Mouse (Mus musculus) megakaryocyte, embryonic 14.5 days (primary cell): ENCODE results near the gene Pnmt. TPM values are rescaled to one million over a fixed set of nuclear protein-coding genes. Genes with fewer than 3 reads are reported as not detected.
"Not testable (repeated sequence)": the region's sequence is repeated elsewhere in the genome, so short reads cannot be mapped to it uniquely, and the experiment has no call there.

Experiments used
- H3K27me3 ChIP-seq: replicated peaks from 2 replicates; pipeline ENCODE3; 2012; ENCODE audit warnings: inconsistent platforms
- H3K36me3 ChIP-seq: replicated peaks from 2 replicates; pipeline ENCODE3; 2012; ENCODE audit warnings: low read length, inconsistent platforms, mixed read lengths
- H3K4me1 ChIP-seq: 2 replicates; pipeline ENCODE4 v1.6.1; 2012; ENCODE audit warnings: inconsistent platforms
- H3K4me3 ChIP-seq: replicated peaks from 2 replicates; pipeline ENCODE3; 2012; ENCODE audit warnings: moderate library complexity, mild to moderate bottlenecking, inconsistent platforms
- H3K9me3 ChIP-seq: 2 replicates; pipeline ENCODE4 v1.6.1; 2012; ENCODE audit warnings: inconsistent platforms
- FLI1 ChIP-seq: IDR thresholded peaks from 2 replicates; pipeline ENCODE4 v1.6.1; 2012; ENCODE audit warnings: low read length, inconsistent platforms, mixed read lengths
- GATA1 ChIP-seq: IDR thresholded peaks from 3 replicates; pipeline ENCODE4 v1.6.1; 2012; ENCODE audit warnings: mixed read lengths, low read length, inconsistent platforms, borderline replicate concordance
- polyA plus RNA-seq: library from polyadenylated mRNA; stranded (reverse); fragments of >175 nt; gene quantifications from 2 replicates; pipeline ENCODE4 v1.2.3, GENCODE M21; 2012; ENCODE audit warnings: low replicate concordance; ENCODE audit not compliant: insufficient read depth

Pnmt gene
- polyA plus RNA-seq, 1 experiment = not detected

GRCm38 (mm10) chr11:98370588-98370987 lies 15.7 kb upstream of the Pnmt start:
- Histone ChIP-seq H3K4me1 (peaks cover 30% of the 10 kb centered on the region), H3K4me3 (no peak overlapping the region), H3K27me3 (no peaks in the 10 kb centered on the region), H3K9me3 (no peaks in the 10 kb centered on the region), H3K36me3 (peaks cover 63% of the 10 kb centered on the region)
- no peak for TF ChIP-seq FLI1
- no peak for TF ChIP-seq GATA1

- H3K27me3 ChIP-seq = no peaks in the 10 kb centered on the region
- H3K4me3 ChIP-seq = no peak overlapping the region
- H3K36me3 ChIP-seq = peaks cover 65% of the 10 kb centered on the region
- no peak for TF ChIP-seq GATA1
- H3K4me1 ChIP-seq = peaks cover 21% of the 10 kb centered on the region
- H3K9me3 ChIP-seq = no peaks in the 10 kb centered on the region
Observed at GRCm38 (mm10) chr11:98371556-98372240, 14.6 kb upstream of the Pnmt start.

GRCm38 (mm10) chr11:98372406-98372805 lies 13.8 kb upstream of the Pnmt start:
- H3K27me3 ChIP-seq = no peaks in the 10 kb centered on the region
- no peaks in the 10 kb centered on the region for H3K9me3 ChIP-seq
- no peak for TF ChIP-seq FLI1
- TF ChIP-seq GATA1 = no peak
- no peak overlapping the region for H3K4me3 ChIP-seq
- H3K36me3 ChIP-seq = peaks cover 68% of the 10 kb centered on the region
- H3K4me1 ChIP-seq = peaks cover 16% of the 10 kb centered on the region

GRCm38 (mm10) chr11:98373244-98373643 lies 13.0 kb upstream of the Pnmt start:
- TF ChIP-seq FLI1 = no peak
- TF ChIP-seq GATA1 = no peak
- Histone ChIP-seq H3K4me3 (no peak overlapping the region), H3K27me3 (no peaks in the 10 kb centered on the region), H3K9me3 (no peaks in the 10 kb centered on the region), H3K4me1 (peaks cover 12% of the 10 kb centered on the region), H3K36me3 (peaks cover 76% of the 10 kb centered on the region)

- H3K9me3 ChIP-seq = no peaks in the 10 kb centered on the region
- H3K4me3 ChIP-seq = no peak overlapping the region
- H3K27me3 ChIP-seq = no peaks in the 10 kb centered on the region
- TF ChIP-seq GATA1 (no peak), FLI1 (no peak)
- peaks cover 12% of the 10 kb centered on the region for H3K4me1 ChIP-seq
- peaks cover 86% of the 10 kb centered on the region for H3K36me3 ChIP-seq
Observed at GRCm38 (mm10) chr11:98374266-98374665, 12.0 kb upstream of the Pnmt start.

GRCm38 (mm10) chr11:98376756-98377155 lies 9.5 kb upstream of the Pnmt start:
- Histone ChIP-seq H3K9me3 (no peaks in the 10 kb centered on the region), H3K36me3 (peaks cover 93% of the 10 kb centered on the region), H3K27me3 (no peaks in the 10 kb centered on the region), H3K4me3 (no peak overlapping the region), H3K4me1 (peaks cover 5% of the 10 kb centered on the region)
- TF ChIP-seq FLI1 (no peak), GATA1 (no peak)

- H3K27me3 ChIP-seq = no peaks in the 10 kb centered on the region
- peaks cover 85% of the 10 kb centered on the region for H3K36me3 ChIP-seq
Observed at GRCm38 (mm10) chr11:98377787-98378186, 8.5 kb upstream of the Pnmt start.

GRCm38 (mm10) chr11:98379379-98379778 lies 6.9 kb upstream of the Pnmt start:
- Histone ChIP-seq H3K4me3 (no peak overlapping the region), H3K36me3 (peaks cover 75% of the 10 kb centered on the region), H3K27me3 (peaks cover 14% of the 10 kb centered on the region), H3K9me3 (no peaks in the 10 kb centered on the region), H3K4me1 (no peaks in the 10 kb centered on the region; the same call in 1 of the 2 replicates)
- TF ChIP-seq FLI1 (no peak), GATA1 (no peak)

More at GRCm38 (mm10) chr11:98377787-98378186, 8.5 kb upstream of the Pnmt start:
- no peaks in the 10 kb centered on the region for H3K9me3 ChIP-seq
- H3K4me3 ChIP-seq = no peak overlapping the region
- no peaks in the 10 kb centered on the region for H3K4me1 ChIP-seq
- no peak for TF ChIP-seq GATA1
- TF ChIP-seq FLI1 = no peak

GRCm38 (mm10) chr11:98380106-98380505 lies 6.1 kb upstream of the Pnmt start:
- H3K36me3 ChIP-seq = peaks cover 68% of the 10 kb centered on the region

GRCm38 (mm10) chr11:98381651-98382050 lies 4.6 kb upstream of the Pnmt start:
- Histone ChIP-seq H3K36me3 (peaks cover 52% of the 10 kb centered on the region), H3K4me1 (peaks cover 4% of the 10 kb centered on the region; the same call in 1 of the 2 replicates), H3K27me3 (peaks cover 36% of the 10 kb centered on the region), H3K4me3 (no peak overlapping the region), H3K9me3 (no peaks in the 10 kb centered on the region)
- no peak for TF ChIP-seq GATA1
- TF ChIP-seq FLI1 = no peak

More at GRCm38 (mm10) chr11:98380106-98380505, 6.1 kb upstream of the Pnmt start:
- TF ChIP-seq GATA1 (no peak), FLI1 (no peak)
- Histone ChIP-seq H3K4me1 (no peaks in the 10 kb centered on the region; the same call in 1 of the 2 replicates), H3K27me3 (peaks cover 21% of the 10 kb centered on the region), H3K4me3 (no peak overlapping the region), H3K9me3 (no peaks in the 10 kb centered on the region)

GRCm38 (mm10) chr11:98382405-98382804 lies 3.8 kb upstream of the Pnmt start:
- H3K9me3 ChIP-seq, H3K4me3 ChIP-seq, H3K4me1 ChIP-seq: not testable (repeated sequence)
- Histone ChIP-seq H3K27me3 (peaks cover 44% of the 10 kb centered on the region), H3K36me3 (peaks cover 45% of the 10 kb centered on the region)
